Mouse (Mus musculus) CH12.LX (cell line): ENCODE results near the gene Dnase2b. TPM values are rescaled to one million over a fixed set of nuclear protein-coding genes. Genes with fewer than 3 reads are reported as not detected.

Experiments
- DNase-seq: peaks from one replicate; pipeline ENCODE4 v3.0.0-alpha.2; 2013; ENCODE audit errors: extremely low read depth
- H3K27ac ChIP-seq: 2 replicates; pipeline ENCODE4 v1.5.1; 2012; ENCODE audit warnings: low read depth, mild to moderate bottlenecking, control low read depth, moderate library complexity; ENCODE audit not compliant: insufficient read depth
- H3K27me3 ChIP-seq: replicated peaks from 2 replicates; pipeline ENCODE3; 2012; ENCODE audit warnings: inconsistent platforms
- H3K36me3 ChIP-seq, 2 experiments: replicated peaks in 1 of 2; 2 replicates each; pipeline versions ENCODE3 to v1.6.1; 2012; ENCODE audit warnings: inconsistent platforms in 1 of 2, low read length in 1 of 2, mild to moderate bottlenecking in 1 of 2, mixed read lengths in 1 of 2, moderate library complexity in 1 of 2; ENCODE audit not compliant: control insufficient read depth in 1 of 2, insufficient read depth in 1 of 2
- H3K4me1 ChIP-seq, 2 experiments: 2 replicates each; pipeline ENCODE4 v1.6.1; 2012; ENCODE audit warnings: inconsistent platforms in 1 of 2, moderate library complexity in 1 of 2; ENCODE audit not compliant: insufficient read depth in 2 of 2, control insufficient read depth in 1 of 2
- H3K4me2 ChIP-seq: 2 replicates; pipeline ENCODE4 v1.6.1; 2012; ENCODE audit warnings: low read depth, mild to moderate bottlenecking, control low read depth; ENCODE audit not compliant: poor library complexity, insufficient read depth, severe bottlenecking
- H3K4me3 ChIP-seq, 3 experiments: fragments of 150-350 bp in 1 of 3; sonication (generic) in 1 of 3; replicated peaks in 1 of 3; 2 replicates each; pipeline versions ENCODE3 to v1.5.1; 2011 to 2012; ENCODE audit warnings: low read depth in 2 of 3, low read length in 2 of 3, mild to moderate bottlenecking in 2 of 3, moderate library complexity in 2 of 3, control low read depth in 1 of 3, improper control_type of control experiment in 1 of 3, inconsistent platforms in 1 of 3, mixed read lengths in 1 of 3; ENCODE audit not compliant: poor library complexity in 1 of 3
- H3K79me2 ChIP-seq: replicated peaks from 2 replicates; pipeline ENCODE4 v1.6.1; 2012; ENCODE audit warnings: mild to moderate bottlenecking, moderate library complexity; ENCODE audit not compliant: control insufficient read depth, poor library complexity, insufficient read depth, severe bottlenecking; ENCODE audit errors: extremely low read depth
- H3K9ac ChIP-seq: 2 replicates; pipeline ENCODE4 v1.6.1; 2012; ENCODE audit warnings: low read depth, mild to moderate bottlenecking, control low read depth, moderate library complexity; ENCODE audit not compliant: insufficient read depth
- H3K9me3 ChIP-seq: replicated peaks from 2 replicates; pipeline ENCODE3; 2012; ENCODE audit warnings: low read length, inconsistent platforms, mixed read lengths
- BHLHE40 ChIP-seq: IDR thresholded peaks from 2 replicates; pipeline ENCODE4 v1.6.1; 2011; ENCODE audit warnings: mild to moderate bottlenecking, low read depth, low read length, improper control_type of control experiment
- CHD1 ChIP-seq: IDR thresholded peaks from 2 replicates; pipeline ENCODE4 v1.6.1; 2012; ENCODE audit warnings: low read depth, low read length, improper control_type of control experiment, inconsistent platforms
- CTCF ChIP-seq, 2 experiments: IDR thresholded peaks in 1 of 2; conservative IDR thresholded peaks in 1 of 2; 2 replicates each; pipeline ENCODE4 v1.5.1; 2011 to 2012; ENCODE audit warnings: low read depth in 2 of 2, low read length in 2 of 2, improper control_type of control experiment in 1 of 2, inconsistent platforms in 1 of 2, mild to moderate bottlenecking in 1 of 2, moderate library complexity in 1 of 2
- E2F4 ChIP-seq: IDR thresholded peaks from 2 replicates; pipeline ENCODE4 v1.6.1; 2011; ENCODE audit warnings: low read depth, low read length, improper control_type of control experiment; ENCODE audit not compliant: insufficient replicate concordance
- ELF1 ChIP-seq: IDR thresholded peaks from 2 replicates; pipeline ENCODE4 v1.6.1; 2014; ENCODE audit warnings: low read depth, mild to moderate bottlenecking, inconsistent platforms, low read length, improper control_type of control experiment
- EP300 ChIP-seq: IDR thresholded peaks from 2 replicates; pipeline ENCODE4 v1.6.1; 2011; ENCODE audit warnings: low read length, improper control_type of control experiment
- ETS1 ChIP-seq: conservative IDR thresholded peaks from 2 replicates; pipeline ENCODE4 v1.6.1; 2012; ENCODE audit warnings: low read depth, mild to moderate bottlenecking, inconsistent platforms, low read length, improper control_type of control experiment, moderate library complexity
- GABPA ChIP-seq: IDR thresholded peaks from 2 replicates; pipeline ENCODE4 v1.6.1; 2012; ENCODE audit warnings: low read depth, low read length, improper control_type of control experiment, inconsistent platforms; ENCODE audit not compliant: insufficient replicate concordance
- HCFC1 ChIP-seq: IDR thresholded peaks from 2 replicates; pipeline ENCODE4 v1.6.1; 2012; ENCODE audit warnings: low read depth, mild to moderate bottlenecking, inconsistent platforms, low read length, improper control_type of control experiment
- JUN ChIP-seq: IDR thresholded peaks from 2 replicates; pipeline ENCODE4 v1.6.1; 2011; ENCODE audit warnings: low read depth, mild to moderate bottlenecking, low read length, improper control_type of control experiment, moderate library complexity; ENCODE audit not compliant: insufficient read depth
- MAX ChIP-seq: IDR thresholded peaks from 2 replicates; pipeline ENCODE4 v1.6.1; 2011; ENCODE audit warnings: low read length, improper control_type of control experiment
- MAZ ChIP-seq: IDR thresholded peaks from 2 replicates; pipeline ENCODE4 v1.6.1; 2012; ENCODE audit warnings: low read depth, mild to moderate bottlenecking, inconsistent platforms, low read length, improper control_type of control experiment, moderate library complexity
- MXI1 ChIP-seq: IDR thresholded peaks from 2 replicates; pipeline ENCODE4 v1.6.1; 2011; ENCODE audit warnings: mild to moderate bottlenecking, low read depth, low read length, improper control_type of control experiment
- PAX5 ChIP-seq: IDR thresholded peaks from 2 replicates; pipeline ENCODE4 v1.6.1; 2012; ENCODE audit warnings: low read length, inconsistent platforms, mixed read lengths
- POLR2A ChIP-seq: IDR thresholded peaks from 2 replicates; pipeline ENCODE4 v1.6.1; 2011; ENCODE audit warnings: low read depth, mild to moderate bottlenecking, improper control_type of control experiment, low read length
- RAD21 ChIP-seq: IDR thresholded peaks from 2 replicates; pipeline ENCODE4 v1.6.1; 2011; ENCODE audit warnings: low read depth, mild to moderate bottlenecking, low read length, improper control_type of control experiment, moderate library complexity
- RCOR1 ChIP-seq: conservative IDR thresholded peaks from 2 replicates; pipeline ENCODE4 v1.6.1; 2012; ENCODE audit warnings: low read depth, mild to moderate bottlenecking, inconsistent platforms, low read length, improper control_type of control experiment
- SIN3A ChIP-seq: IDR thresholded peaks from 2 replicates; pipeline ENCODE4 v1.6.1; 2012; ENCODE audit warnings: low read length, improper control_type of control experiment, inconsistent platforms
- SMC3 ChIP-seq: IDR thresholded peaks from 2 replicates; pipeline ENCODE4 v1.6.1; 2011; ENCODE audit warnings: low read depth, low read length, improper control_type of control experiment
- TBP ChIP-seq: conservative IDR thresholded peaks from 2 replicates; pipeline ENCODE4 v1.6.1; 2011; ENCODE audit warnings: low read depth, low read length, improper control_type of control experiment
- TCF12 ChIP-seq: IDR thresholded peaks from 2 replicates; pipeline ENCODE4 v1.6.1; 2014; ENCODE audit warnings: low read depth, mild to moderate bottlenecking, inconsistent platforms, low read length, improper control_type of control experiment
- UBTF ChIP-seq: IDR thresholded peaks from 2 replicates; pipeline ENCODE4 v1.6.1; 2012; ENCODE audit warnings: low read depth, mild to moderate bottlenecking, inconsistent platforms, low read length, improper control_type of control experiment, moderate library complexity
- USF1 ChIP-seq: IDR thresholded peaks from 2 replicates; pipeline ENCODE4 v1.6.1; 2014; ENCODE audit warnings: low read depth, mild to moderate bottlenecking, inconsistent platforms, low read length, improper control_type of control experiment
- ZC3H11A ChIP-seq: IDR thresholded peaks from 2 replicates; pipeline ENCODE4 v1.6.1; 2012; ENCODE audit warnings: low read depth, mild to moderate bottlenecking, inconsistent platforms, low read length, improper control_type of control experiment
- ZMIZ1 ChIP-seq: IDR thresholded peaks from 2 replicates; pipeline ENCODE4 v1.6.1; 2012; ENCODE audit warnings: low read depth, mild to moderate bottlenecking, inconsistent platforms, low read length, improper control_type of control experiment
- ZNF384 ChIP-seq: IDR thresholded peaks from 2 replicates; pipeline ENCODE4 v1.6.1; 2012; ENCODE audit warnings: low read depth, low read length, improper control_type of control experiment, inconsistent platforms
- dilution Hi-C: fragments of 300-500 bp; cut with MboI; formaldehyde crosslinking; loops from 2 replicates; pipeline ENCODE4 v1.14.3; 2020; ENCODE audit warnings: low sequenced_read_pairs; ENCODE audit not compliant: extremely low pct_unique_long_range_greater_than_20kb, extremely low pct_ligation_motif_present
- in situ Hi-C: fragments of 300-500 bp; cut with MboI; formaldehyde crosslinking; loops from 3 replicates; pipeline ENCODE4 v1.14.3; 2019; ENCODE audit warnings: low sequenced_read_pairs, low pct_ligation_motif_present, low pct_unique_long_range_greater_than_20kb, mixed read lengths
- polyA plus RNA-seq: library from polyadenylated mRNA; unstranded; fragments of >175 nt; gene quantifications from 2 replicates; pipeline ENCODE4 v1.2.1, GENCODE M21; 2012; ENCODE audit warnings: low read depth; ENCODE audit not compliant: insufficient read length
- total RNA-seq, 2 experiments: library from RNA; depleted of rRNA; stranded (reverse); fragments of 300-350 nt in 1 of 2; fragments of >200 nt in 1 of 2; gene quantifications; 2 replicates each; pipeline ENCODE4 v1.2.3; 2012 to 2014

The Dnase2b gene
- total and polyA plus RNA-seq, 3 experiments, result not detected

GRCm38 (mm10) chr3:146571341-146571740 lies 44.1 kb downstream of the Dnase2b start:
- dilution Hi-C loops (no loop called here), in situ Hi-C loops (no loop called here)
- no peak overlapping the region for H3K27ac ChIP-seq
- TF ChIP-seq MAZ (no peak), POLR2A (no peak), HCFC1 (no peak), JUN (no peak), ELF1 (no peak), BHLHE40 (no peak), ZMIZ1 (no peak), RCOR1 (no peak), UBTF (no peak), PAX5 (no peak)
- no peak for DNase-seq
- H3K79me2 ChIP-seq, result no peaks in the 10 kb centered on the region
- no peaks in the 10 kb centered on the region for H3K27me3 ChIP-seq
- no peaks in the 10 kb centered on the region for H3K9me3 ChIP-seq
- no peaks in the 10 kb centered on the region for H3K36me3 ChIP-seq
- H3K4me1 ChIP-seq, result peaks cover 3 to 14% of the 10 kb centered on the region in 2 experiments; a peak in 2 of 4 replicates
- H3K4me2 ChIP-seq, result no peak overlapping the region
- no peak overlapping the region for H3K4me3 ChIP-seq
- H3K9ac ChIP-seq, result no peak overlapping the region

- Histone ChIP-seq H3K79me2 (no peaks in the 10 kb centered on the region), H3K9me3 (no peaks in the 10 kb centered on the region), H3K9ac (no peak overlapping the region)
- in situ Hi-C loops, result no loop called here
- TF ChIP-seq MAX, result no peak
- TF ChIP-seq, all 38 proteins: peak for 0
- DNase-seq, result no peak
- H3K27me3 ChIP-seq, result no peaks in the 10 kb centered on the region
- H3K36me3 ChIP-seq, result no peaks in the 10 kb centered on the region
- no peak overlapping the region for H3K4me2 ChIP-seq
- no peak overlapping the region for H3K4me3 ChIP-seq
- dilution Hi-C loops, result no loop called here
- H3K27ac ChIP-seq, result no peak overlapping the region
- H3K4me1 ChIP-seq, result peaks cover 3 to 14% of the 10 kb centered on the region in 2 experiments; a peak in 2 of 4 replicates
Measured at GRCm38 (mm10) chr3:146570939-146571338, 44.5 kb downstream of the Dnase2b start.

GRCm38 (mm10) chr3:146570148-146570782 lies 45.1 kb downstream of the Dnase2b start, which contains the start of gene Uox:
Gene Uox, plus strand, starts transcription at chr3:146570426.
- dilution Hi-C loops, result no loop called here
- Histone ChIP-seq H3K4me1 (peaks cover 3 to 14% of the 10 kb centered on the region in 2 experiments; a peak in 2 of 4 replicates), H3K79me2 (no peaks in the 10 kb centered on the region), H3K4me3 (no peak within 1 kb of the TSS), H3K36me3 (no peaks in the 10 kb centered on the region), H3K9me3 (no peaks in the 10 kb centered on the region), H3K9ac (no peak within 1 kb of the TSS), H3K27ac (no peak within 1 kb of the TSS), H3K27me3 (no peaks in the 10 kb centered on the region), H3K4me2 (no peak within 1 kb of the TSS)
- DNase-seq, result no peak
- TF ChIP-seq E2F4 (no peak), ZC3H11A (no peak), TCF12 (no peak), CHD1 (no peak), CTCF (conservative IDR thresholded peaks at IDR 0.05 in 1 of 2, IDR thresholded peaks at IDR 0.05 in 1 of 2; ENCODE audit: low read depth in 2 of 2, low read length in 2 of 2) (no peak), ELF1 (no peak), MAZ (no peak), TBP (no peak), SIN3A (no peak), HCFC1 (no peak), BHLHE40 (no peak), RAD21 (no peak), EP300 (no peak), MXI1 (no peak), GABPA (no peak), USF1 (no peak), RCOR1 (no peak), ZNF384 (no peak), SMC3 (no peak), ETS1 (no peak)
- in situ Hi-C loops, result no loop called here
